Mouse (Mus musculus): ENCODE results near the gene A930018P22Rik.

Gene A930018P22Rik

GRCm38 (mm10) chr2:104119097-104119496 is 3.5 kb upstream of the A930018P22Rik start:
- DNase-seq (ENCODE audit: low spot score in 2 of 2), result no peak

- DNase-seq (ENCODE audit: low spot score in 2 of 2), result no peak
Measured at GRCm38 (mm10) chr2:104120312-104120711, 2.3 kb upstream of the A930018P22Rik start.

- DNase-seq (ENCODE audit: low spot score in 2 of 2), result no peak
Measured at GRCm38 (mm10) chr2:104121681-104122504, 676 bp upstream of the A930018P22Rik start.

- no peak for DNase-seq (ENCODE audit: low spot score in 2 of 2)
Measured at GRCm38 (mm10) chr2:104123540-104123939, 971 bp downstream of the A930018P22Rik start.

GRCm38 (mm10) chr2:104124071-104124470 is 1.5 kb downstream of the A930018P22Rik start:
- DNase-seq (ENCODE audit: low spot score in 2 of 2), result no peak

- DNase-seq (ENCODE audit: low spot score in 2 of 2), result no peak
Measured at GRCm38 (mm10) chr2:104128803-104129531, 6.4 kb downstream of the A930018P22Rik start.

GRCm38 (mm10) chr2:104130165-104130564 is 7.6 kb downstream of the A930018P22Rik start:
- DNase-seq (ENCODE audit: low spot score in 2 of 2), result peak in 1 of 2 experiments; percentile 46

GRCm38 (mm10) chr2:104130969-104131368 is 8.4 kb downstream of the A930018P22Rik start:
- DNase-seq (ENCODE audit: low spot score in 2 of 2), result no peak

GRCm38 (mm10) chr2:104132266-104132859 is 9.8 kb downstream of the A930018P22Rik start:
- DNase-seq (ENCODE audit: low spot score in 2 of 2), result no peak

GRCm38 (mm10) chr2:104133042-104133810 is 10.7 kb downstream of the A930018P22Rik start:
- no peak for DNase-seq (ENCODE audit: low spot score in 2 of 2)

GRCm38 (mm10) chr2:104134150-104135056 is 11.8 kb downstream of the A930018P22Rik start:
- DNase-seq (ENCODE audit: low spot score in 2 of 2), result peak; percentile 76 to 79

- DNase-seq (ENCODE audit: low spot score in 2 of 2), result no peak
Measured at GRCm38 (mm10) chr2:104135920-104136319, 13.4 kb downstream of the A930018P22Rik start.

GRCm38 (mm10) chr2:104142140-104142539 is 19.6 kb downstream of the A930018P22Rik start:
- no peak for DNase-seq (ENCODE audit: low spot score in 2 of 2)

- DNase-seq (ENCODE audit: low spot score in 2 of 2), result no peak
Measured at GRCm38 (mm10) chr2:104144004-104144403, 21.4 kb downstream of the A930018P22Rik start.

GRCm38 (mm10) chr2:104145983-104146382 is 23.4 kb downstream of the A930018P22Rik start:
- no peak for DNase-seq (ENCODE audit: low spot score in 2 of 2)

- no peak for DNase-seq (ENCODE audit: low spot score in 2 of 2)
Measured at GRCm38 (mm10) chr2:104147910-104148561, 25.5 kb downstream of the A930018P22Rik start.

GRCm38 (mm10) chr2:104150608-104151397 is 28.2 kb downstream of the A930018P22Rik start:
- no peak for DNase-seq (ENCODE audit: low spot score in 2 of 2)

GRCm38 (mm10) chr2:104153345-104153744 is 30.8 kb downstream of the A930018P22Rik start:
- no peak for DNase-seq (ENCODE audit: low spot score in 2 of 2)

- DNase-seq (ENCODE audit: low spot score in 2 of 2), result no peak
Measured at GRCm38 (mm10) chr2:104153876-104154275, 31.3 kb downstream of the A930018P22Rik start.

Data from right cerebral cortex, postnatal 10 days (tissue).